Mouse (Mus musculus): Measurements from ENCODE around the gene Vopp1.

Gene Vopp1

DNA sequence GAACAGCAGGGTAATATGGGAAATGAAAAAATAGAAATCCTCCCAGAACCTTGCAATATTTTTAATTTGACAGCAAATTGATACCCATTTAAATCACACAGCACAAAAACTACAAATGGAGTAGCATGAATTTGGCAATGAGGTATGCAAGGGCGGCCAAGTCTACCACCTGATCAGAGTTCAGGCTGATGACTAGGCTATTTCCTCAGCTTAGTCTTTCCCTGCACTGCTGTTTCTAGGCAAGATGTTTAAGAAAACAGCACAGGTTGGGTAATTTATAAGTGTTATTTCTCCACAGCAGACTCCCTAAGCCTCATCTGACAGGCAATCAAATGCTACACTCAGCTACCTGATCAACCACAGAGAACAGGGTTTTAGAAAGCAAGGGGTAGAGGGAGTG lies 40.7 kb downstream of the Vopp1 start:
- DNase-seq (ENCODE audit: low read depth in 1 of 2, low spot score in 2 of 2) = no peak

DNA sequence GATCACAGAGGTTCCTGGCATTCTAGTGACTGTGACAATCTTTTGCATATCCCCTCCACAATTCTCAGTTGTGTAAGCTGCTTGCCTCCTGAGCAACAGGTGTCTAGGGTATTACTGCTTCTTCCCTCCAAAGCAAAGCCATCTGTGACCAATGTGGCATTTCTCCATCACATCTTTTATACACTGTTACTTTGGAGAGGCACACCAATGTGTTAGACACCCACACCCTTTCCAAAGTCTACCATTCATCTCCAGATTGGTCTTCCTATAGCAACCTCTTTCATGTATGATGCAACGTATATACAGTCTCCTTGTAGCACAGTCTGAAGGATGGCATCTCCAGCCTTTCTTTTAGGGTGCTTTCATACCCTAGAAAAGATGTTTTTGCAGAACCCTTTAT lies 42.3 kb downstream of the Vopp1 start:
- no peak for DNase-seq (ENCODE audit: low read depth in 1 of 2, low spot score in 2 of 2)

DNA sequence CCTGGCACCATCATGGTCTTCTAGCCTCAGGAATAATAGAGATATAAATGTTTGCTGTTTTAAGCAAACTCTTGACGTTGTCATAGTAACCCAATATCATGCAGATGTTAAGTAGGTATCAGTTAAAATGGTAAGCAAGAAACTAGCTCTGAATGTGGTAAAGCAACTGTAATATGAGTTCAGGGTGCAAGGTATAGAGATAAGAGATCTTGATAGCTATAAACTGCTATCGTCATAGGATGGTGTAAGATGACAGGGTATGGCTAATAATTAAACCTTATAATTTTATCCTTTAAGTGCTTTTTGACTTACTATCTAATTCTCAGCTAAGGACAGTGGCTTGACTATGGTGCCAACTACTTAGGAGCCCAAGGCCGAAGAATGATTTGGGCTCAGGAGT lies 44.6 kb downstream of the Vopp1 start:
- no peak for DNase-seq (ENCODE audit: low read depth in 1 of 2, low spot score in 2 of 2)

DNA sequence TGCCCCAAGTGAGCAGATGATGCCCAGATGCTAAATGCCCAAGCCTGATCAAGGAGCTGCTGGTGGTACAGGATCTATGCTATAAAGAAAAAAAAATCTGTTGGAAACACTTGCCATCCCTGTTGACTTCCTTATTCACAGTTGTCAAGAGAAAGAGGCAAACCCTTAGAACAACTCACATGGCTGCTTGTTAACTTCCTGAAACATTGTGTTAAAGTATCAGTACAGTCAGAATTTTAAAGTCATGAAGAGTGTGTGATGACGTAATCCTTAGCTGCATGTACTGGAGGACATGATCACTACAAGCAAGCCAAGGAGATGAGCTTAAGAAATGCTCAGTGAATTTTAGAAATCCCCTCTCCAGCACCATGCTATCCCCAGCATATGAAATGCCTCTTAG lies 51.2 kb downstream of the Vopp1 start:
- DNase-seq (ENCODE audit: low read depth in 1 of 2, low spot score in 2 of 2) = no peak

DNA sequence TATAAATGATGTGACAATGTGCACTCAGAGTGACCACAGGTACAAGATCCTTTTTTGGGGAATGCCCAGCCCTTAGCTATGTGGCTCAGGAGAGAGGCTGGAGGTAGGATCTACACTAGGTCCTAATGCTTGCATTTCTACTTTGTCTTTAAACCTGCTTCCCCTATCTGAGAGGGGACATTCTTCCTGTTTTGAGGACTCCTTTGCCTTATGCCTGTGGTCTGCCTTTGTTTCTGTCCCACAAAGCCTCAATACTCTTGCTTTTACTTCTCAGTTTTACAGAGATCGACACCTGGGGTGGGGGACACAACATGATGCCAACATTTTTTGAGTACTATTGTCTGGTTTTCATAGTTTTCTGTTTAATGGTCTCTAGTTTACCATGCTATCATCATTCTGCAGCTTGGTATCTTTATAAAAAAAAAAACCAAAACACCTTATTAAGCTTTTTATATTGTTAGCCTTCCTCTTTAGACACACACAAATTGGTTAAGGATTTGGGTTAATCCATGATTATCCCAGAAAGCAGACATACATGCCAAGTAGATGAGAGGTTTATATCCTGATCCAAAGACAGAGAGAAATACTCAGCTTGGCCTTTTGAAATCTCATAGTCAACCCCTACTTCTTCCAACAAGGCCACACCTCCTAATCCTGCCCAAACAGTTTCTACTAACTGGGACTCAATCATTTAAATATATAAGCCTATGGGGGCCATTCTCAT lies 54.3 kb downstream of the Vopp1 start:
- DNase-seq (ENCODE audit: low read depth in 1 of 2, low spot score in 2 of 2) = no peak

DNA sequence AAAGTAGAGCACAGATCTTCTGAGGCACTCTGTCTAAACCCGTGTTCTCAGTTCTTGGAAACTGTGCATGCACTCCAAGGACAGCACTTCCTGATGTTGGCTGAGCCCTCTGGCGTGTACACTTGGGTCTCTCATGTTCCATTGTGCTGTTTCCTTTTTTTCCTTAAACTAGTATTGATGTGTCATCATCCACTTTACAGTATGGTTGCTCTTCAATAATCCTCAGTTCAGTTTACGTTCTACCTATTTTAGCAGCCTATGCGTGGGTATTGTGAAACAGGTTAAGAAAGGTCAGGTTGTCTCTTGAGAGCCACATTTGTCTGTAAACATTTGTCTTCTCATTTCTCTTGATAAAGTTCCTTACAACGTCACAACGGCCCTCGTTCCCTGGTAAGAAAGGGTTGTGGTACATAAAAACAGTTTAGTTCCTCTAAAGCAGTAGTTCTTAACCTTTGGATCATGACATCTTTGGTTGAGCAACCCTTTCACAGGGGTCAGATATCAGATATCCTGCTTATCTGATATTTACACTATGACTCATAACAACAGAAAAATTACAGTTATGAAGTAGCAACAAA lies 55.9 kb downstream of the Vopp1 start:
- DNase-seq (ENCODE audit: low read depth in 1 of 2, low spot score in 2 of 2) = peak; percentile 18 to 32

DNA sequence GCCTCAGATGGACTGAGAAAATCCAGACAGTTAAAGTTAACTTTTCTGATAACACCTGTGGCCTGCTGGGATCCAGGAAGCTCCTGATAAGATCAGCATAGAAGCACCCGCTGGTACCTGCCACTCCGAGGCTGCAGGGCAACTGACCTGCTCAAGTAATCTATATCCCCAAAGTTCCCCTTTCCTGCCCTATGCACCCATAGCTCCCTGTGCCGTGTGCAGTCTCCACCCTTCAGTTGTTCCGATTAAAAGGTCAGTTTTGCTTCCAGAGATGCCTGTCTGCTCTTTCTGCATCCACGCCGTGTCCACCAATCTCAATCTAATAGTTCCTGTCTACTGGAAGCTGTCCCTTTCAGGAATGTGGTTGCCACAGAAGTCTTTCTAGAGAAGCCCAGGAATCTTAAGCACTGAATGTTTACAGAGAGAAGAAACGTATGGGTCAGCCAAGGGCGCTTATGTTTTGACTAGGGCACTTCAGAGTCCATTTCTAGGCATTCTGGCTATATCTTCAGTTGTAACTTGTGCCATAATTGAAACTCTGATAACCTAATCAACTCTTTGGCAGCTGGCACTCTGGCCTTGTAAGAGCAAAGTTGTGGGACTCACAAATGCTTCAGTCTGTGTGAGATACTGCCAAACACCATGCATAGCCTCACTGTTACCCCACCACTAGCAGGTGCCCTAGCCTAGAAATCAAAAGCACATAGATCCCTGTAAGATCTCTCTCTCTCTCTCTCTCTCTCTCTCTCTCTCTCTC lies 57.7 kb downstream of the Vopp1 start:
- DNase-seq (ENCODE audit: low read depth in 1 of 2, low spot score in 2 of 2) = no peak

DNA sequence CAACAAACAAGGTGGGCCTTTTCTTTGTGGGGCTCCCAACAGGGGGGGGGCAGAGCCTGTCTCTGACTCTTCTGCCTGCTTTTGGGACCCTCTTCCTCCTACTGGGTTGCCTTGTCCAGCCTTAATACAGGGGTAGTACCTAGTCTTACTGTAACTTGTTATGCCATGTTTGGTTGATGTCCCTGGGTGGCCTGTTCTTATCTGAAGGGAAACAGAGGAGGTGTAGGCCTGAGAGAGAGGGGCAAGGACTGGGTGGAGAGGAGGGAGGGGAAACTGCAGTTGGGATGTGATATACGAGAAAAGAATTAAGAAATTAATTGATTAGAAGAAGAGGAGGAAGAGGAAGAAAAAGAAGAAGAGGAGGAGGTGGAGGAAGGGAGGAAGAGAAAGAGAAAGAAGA lies 58.7 kb downstream of the Vopp1 start:
- no peak for DNase-seq (ENCODE audit: low read depth in 1 of 2, low spot score in 2 of 2)

DNA sequence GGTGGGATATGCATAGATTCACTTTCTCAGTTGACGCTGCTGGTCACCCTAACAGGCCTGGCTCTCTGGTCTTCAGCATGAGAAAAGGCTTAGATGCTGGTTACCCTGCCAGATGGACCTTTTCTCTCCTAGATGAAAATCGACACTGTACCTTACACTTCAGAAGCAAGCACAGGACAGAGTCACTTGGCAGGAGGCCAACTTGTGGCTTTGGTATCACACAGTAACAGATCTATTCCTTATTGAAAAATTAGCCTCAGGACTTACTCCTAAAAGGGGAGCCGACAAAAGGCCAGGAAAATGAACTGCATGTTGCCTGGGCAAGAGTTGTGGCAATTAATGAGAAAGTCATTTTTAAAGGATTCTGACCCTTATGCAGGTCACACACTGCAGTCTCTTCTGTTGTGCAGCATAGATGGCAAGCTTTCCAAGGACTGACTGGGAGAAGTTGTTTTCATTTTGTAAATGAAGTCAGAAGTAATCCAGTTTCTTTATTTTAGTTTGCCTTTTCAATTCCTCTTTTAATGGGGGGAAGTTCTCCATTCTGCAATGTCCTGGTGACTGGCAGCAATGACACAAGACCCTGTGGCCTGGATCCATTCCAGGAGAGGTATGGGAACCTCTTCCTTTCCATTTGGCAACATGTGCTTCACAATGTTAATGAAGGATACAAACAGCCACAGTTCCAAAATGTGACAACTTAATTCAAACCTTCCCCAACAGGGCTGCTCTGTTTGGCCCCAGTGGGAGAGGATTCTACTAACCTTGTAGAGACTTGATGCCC lies 59.7 kb downstream of the Vopp1 start:
- peak; percentile 77 to 80 for DNase-seq (ENCODE audit: low read depth in 1 of 2, low spot score in 2 of 2)

DNA sequence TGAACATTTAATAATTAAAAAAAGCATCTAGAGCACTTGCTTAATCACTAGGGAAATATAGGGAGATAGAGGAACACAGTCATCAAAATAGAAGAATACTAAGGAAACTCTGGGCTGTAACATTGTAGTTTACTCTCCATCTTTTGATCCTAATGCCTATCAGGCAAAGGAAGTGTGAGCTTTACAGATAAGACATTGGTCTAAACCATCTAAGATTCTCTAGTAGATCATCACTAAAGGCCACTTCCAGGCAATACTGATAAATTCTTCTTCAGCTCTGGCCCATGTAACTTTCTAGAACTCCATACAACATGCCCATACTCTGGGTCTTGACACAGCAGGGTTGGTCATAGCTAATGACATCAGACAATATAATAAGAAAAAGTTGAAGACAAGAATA lies 61.9 kb downstream of the Vopp1 start:
- DNase-seq (ENCODE audit: low read depth in 1 of 2, low spot score in 2 of 2) = no peak

DNA sequence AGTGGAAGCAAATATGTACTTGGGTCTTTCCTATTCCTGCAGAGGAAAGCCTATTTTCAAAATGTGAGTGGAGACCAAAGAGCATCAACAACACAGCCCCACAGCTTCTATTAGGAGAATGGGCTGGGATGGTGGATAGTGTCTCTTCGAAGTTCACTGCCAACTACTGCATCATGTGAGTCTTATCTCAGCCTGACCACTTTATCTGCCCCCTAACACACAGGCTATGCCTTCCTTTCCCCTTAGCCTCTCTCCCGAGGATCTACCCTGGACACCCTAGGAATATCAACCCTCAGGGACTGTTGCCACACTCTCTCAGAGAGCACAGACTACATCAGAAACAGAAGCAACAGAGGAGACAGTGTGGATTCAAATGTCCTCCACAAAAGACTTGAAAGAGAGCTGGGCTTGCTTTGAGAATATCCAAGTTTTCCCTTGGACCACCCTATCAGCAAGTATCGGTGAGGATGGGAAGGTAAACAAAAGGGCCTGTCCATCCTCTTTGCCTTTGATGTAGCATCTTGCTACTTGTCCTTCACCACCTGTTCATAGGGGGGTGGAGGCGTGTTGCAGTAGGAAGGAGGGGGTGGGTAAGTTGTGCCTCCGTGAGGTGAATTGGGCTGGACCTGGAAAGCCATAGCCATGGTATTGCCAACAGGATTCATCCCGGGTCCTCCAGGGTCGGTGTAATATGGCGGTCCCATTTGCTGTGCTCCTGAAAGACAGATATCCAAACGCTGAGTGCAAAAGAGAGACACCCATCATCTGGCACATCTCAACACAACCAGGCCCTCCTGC lies 70.8 kb downstream of the Vopp1 start:
- no peak for DNase-seq (ENCODE audit: low read depth in 1 of 2, low spot score in 2 of 2)

DNA sequence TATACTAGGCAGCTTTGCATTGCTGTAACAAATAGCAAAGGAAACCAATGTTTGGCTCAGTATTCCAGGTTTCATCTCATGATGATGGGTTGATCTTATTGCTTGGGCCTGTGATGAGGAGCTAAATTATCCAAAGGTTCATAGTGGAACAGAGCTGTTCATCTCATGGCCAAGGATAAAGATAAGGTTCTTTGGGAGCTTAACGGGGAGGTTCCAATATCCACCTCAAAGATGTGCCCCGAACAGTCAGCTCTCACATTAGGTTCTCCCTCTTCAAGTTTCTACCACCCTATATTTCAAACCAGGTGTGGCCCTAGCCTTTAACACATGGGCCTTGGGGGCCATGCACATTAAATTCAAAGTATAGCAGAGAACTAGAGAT lies 79.2 kb downstream of the Vopp1 start:
- DNase-seq (ENCODE audit: low read depth in 1 of 2, low spot score in 2 of 2) = no peak

DNA sequence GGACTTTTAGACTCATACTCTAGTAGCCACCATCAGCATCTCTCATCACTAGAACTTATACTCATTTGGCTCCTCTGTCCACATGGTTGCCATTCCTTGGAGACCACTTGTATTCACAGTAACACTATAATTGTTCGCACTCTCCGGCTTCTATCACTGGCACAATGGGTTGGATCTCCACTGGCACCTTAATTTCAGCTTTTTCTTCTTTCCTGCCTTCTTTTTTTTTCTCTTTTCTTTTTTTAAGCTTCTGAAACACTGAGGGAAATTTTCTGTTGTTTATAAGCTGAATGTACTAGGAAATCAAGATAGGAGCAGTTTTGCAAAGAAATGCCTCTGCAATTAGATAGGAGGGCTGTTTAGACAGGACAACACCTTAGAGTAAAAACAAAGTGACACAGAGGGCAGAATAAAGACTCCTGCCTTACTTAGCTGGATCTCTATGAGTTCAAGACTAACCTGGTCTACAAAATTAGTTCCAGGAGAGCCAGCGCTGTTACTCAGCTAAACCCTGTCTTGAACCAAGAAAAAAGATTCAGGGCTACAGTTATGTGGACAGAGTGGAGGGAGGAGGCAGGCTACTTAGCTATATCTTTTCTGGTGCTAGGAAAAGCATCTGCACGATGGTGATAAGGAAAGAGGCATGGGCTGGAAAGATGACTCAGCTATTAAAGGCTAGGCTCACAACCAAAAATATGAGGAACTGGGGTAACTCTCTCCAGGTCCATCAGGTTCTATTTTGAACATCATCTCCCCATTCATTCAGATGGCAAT lies 79.8 kb downstream of the Vopp1 start:
- no peak for DNase-seq (ENCODE audit: low read depth in 1 of 2, low spot score in 2 of 2)

DNA sequence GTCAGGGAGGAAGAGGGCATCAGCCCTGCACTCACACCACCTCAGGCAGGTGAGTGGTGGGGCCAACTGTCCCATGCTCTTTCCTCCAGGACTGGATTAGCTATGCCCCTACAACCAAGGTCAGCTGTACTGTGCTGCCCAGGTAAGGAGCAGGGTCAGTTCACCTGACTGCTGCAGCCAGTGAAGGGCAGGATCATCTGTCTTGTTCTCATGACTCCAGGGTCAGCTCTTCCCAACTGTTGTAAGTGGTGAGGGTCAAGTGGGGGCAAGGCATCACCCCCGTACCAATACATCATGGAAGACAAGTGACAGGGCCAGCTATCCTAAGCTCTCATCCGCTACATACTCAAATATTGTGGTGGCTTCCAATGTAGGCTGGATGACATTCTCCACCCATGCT lies 80.8 kb downstream of the Vopp1 start:
- DNase-seq (ENCODE audit: low read depth in 1 of 2, low spot score in 2 of 2) = no peak

DNA sequence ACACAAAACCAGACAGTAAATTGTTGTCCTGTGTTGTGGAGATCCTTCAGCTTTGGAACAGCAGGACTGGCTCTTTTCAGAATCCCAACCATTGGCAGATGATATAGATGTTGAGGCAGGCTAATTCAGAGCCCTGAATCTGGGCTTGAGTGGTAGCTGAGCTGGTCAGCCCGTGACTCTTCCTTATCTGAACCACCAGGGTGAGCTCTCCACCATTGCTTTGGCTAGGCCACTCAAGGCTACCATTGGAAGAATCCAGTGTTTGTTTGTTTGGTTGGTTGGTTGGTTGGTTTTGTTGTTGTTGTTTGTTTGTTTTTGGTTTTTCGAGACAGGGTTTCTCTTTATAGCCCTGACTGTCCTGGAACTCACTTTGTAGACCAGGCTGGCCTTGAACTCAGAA lies 81.6 kb downstream of the Vopp1 start:
- DNase-seq (ENCODE audit: low read depth in 1 of 2, low spot score in 2 of 2) = no peak

DNA sequence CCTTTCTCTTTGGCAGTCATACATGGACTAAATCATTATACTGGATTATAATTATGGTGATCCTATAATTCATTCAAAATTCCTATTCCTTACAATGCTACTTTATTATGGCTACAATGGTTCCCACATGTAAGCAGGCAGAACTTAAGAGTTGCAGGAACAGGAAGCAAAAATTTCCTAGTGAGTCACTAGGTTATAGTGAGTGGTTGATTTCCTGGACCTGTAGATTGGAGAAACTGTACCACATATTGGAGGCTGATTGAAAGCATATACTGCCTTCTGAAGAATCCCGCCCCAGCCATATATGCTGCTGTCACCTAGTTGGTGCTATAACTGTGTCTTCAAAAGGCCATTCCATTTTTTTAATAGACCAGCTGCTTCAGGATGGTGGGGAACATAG lies 82.2 kb downstream of the Vopp1 start:
- DNase-seq (ENCODE audit: low read depth in 1 of 2, low spot score in 2 of 2) = no peak

DNA sequence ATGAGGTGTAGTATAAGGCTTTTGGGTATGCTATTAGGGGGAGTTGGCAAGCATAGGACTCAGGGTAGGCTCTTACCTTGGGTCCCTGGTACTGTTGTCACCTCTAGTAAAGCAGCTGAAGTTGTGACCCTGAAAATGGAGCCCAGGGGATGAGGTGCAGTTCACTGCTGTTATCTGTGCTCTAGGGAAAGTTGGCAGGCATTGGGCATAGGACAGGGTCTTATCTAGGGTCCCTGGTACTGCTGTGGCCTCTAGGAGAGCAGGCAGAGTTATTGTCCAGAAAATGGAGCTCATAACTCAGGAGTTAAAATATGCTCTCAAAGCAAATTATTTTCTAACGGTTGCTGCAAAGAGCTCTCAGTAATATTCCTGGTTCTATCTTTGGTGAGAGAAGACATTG lies 103.6 kb downstream of the Vopp1 start:
- no peak for DNase-seq (ENCODE audit: low read depth in 1 of 2, low spot score in 2 of 2)

DNA sequence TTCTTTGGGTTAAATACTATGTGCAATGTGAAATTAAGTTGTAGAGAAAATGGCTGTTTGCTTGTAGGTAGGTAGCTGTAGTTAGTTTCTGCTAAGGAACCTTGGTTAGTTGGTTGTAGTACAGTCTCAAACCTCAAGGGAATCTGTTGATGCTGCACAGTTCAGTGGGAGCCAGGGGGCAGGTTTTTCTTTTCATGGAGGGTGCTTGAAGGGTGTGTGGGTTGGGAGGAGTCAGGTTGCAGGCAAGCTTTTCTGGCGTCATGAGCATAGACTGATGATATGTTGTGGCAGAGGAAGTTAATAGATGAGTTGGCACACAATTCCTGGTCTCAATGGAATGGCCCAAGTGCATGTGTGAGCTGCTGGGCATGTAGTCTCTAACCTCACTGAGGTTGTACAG lies 113.2 kb downstream of the Vopp1 start:
- no peak for DNase-seq (ENCODE audit: low read depth in 1 of 2, low spot score in 2 of 2)

DNA sequence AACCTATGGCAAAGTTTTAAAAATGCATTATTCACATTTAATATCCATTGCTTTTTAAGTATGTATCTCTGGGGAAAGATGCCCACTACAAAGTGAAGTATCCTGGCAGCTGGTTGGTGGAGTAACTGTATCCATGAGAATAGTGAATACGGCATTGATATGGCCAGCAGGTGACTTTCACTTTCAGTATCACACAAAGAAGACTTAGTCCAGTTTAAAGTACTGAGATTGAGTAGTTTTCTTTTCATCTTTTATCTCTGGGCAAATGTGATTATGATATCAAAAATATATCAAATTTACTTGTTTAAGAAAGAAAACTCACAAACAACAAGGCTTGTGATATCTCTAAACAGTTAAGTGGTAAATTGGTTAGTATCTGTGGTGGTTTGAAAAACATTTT lies 118.2 kb downstream of the Vopp1 start:
- no peak for DNase-seq (ENCODE audit: low read depth in 1 of 2, low spot score in 2 of 2)

DNA sequence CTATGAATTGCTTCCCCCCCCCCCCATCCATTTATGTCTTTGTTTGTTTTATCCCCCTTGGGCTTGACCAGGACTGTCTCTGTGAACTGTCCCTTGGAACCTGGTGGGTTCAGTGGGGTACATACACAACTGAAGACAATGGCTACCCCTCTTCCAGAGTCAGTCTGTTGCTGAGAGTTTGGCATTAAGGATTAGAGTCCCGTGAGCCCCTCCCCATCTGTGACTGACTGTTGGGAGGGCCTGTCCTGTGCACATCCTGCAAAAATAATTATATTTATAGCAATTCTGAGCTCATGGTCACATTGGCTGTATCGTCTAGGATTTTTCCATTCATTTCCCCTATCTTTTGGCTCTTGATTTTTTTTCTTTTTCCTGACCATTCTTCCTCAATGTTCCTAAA lies 121.3 kb downstream of the Vopp1 start:
- no peak for DNase-seq (ENCODE audit: low read depth in 1 of 2, low spot score in 2 of 2)

Measured in monocyte, adult 2 months (primary cell).